Mouse (Mus musculus) frontal cortex, postnatal 10 days (tissue): ENCODE measurements around the gene Rap2c.
A peak's percentile ranks its signal among the peaks of the same experiment; 100 is the strongest.

Experiments used
- DNase-seq, 2 experiments: peaks; one replicate each; pipeline ENCODE4 v3.0.0; 2022; ENCODE audit warnings: low spot score in 2 of 2, mixed read lengths in 1 of 2

Rap2c gene

DNA sequence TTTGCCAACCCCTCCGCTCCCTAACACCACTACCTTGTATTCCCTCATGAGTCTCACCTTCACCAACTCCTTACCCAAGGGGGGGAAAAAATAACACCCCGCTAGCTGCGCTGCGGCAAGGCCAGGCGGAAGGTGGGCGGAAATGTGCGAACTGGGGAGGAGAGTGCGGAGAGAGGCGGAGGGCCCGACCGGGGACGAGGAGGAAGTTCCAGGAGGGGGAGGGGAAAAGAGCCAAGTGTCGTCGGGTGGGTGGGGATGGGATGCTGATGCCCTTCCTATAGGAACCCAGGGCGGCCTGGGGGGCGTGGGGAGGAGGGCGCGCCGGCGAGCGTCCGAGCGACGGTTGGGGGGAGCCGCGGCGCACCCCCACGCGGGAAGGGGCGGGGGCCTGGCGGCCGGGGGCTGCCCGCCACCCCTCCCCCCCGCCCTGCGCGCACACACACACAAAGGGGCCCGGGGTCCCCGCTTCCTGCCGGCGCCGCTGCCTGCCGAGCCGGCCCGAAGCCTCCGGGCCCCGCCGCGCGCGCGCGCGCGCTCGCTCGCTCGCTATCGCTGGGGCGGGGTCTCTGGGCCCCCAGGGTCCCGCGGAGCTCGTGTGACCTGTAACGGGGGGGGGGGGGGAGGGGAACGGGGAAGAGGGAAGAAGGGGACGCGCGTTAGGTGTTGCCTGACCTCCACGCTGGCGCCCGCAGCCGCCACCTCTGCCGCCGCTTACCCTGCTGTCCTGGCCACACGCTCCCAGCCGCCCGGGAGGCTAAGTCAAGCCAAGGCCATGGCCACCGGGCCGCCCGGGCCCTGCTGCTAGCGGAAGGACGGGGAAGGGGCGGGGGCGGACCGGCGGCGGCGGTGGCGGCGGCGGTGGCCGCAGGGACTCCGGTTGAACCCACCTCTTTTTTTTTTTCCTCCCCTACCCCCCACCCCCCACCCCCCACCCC lies at the start of gene Rap2c:
TSS of gene Rap2c (minus strand) at position 168 of the 935 bp plus-strand sequence.
- peak; percentile 27 to 28 for DNase-seq

DNA sequence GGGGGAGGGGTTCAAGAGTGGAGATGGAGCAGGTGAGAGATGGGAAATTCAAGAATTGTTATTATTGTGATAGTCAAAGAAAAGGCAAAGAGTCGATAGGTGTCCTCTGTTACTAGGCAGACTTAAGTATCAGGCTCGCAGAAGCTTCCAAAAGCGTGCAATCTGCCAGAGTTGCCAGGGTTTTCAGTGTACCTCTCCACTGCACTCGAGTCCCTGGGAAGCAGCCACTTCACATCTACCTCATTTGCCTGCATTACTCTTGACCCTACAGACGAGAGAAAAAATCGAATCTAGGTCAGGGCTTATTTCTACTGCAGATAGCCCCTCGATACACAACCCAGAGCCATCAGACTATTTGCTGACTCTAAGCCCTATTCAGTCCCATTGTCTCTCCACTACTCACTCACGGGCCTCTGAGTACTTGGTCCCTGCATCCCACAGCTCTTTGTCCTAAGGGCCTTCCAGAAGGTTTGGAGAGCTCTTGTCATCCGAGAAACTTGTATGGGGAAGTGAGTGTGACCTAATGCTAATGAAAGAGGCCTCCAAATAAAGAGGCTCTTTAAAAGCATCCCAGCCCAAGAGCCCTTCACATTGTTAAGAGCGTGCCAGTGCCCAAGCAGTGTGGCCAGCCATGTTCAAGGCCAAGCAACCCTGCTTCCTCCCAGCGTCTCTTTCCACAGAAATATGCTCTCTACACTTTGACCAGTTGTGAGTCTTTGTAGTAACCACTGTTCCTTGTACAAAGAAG lies 48.9 kb upstream of the Rap2c start:
- DNase-seq = no peak

DNA sequence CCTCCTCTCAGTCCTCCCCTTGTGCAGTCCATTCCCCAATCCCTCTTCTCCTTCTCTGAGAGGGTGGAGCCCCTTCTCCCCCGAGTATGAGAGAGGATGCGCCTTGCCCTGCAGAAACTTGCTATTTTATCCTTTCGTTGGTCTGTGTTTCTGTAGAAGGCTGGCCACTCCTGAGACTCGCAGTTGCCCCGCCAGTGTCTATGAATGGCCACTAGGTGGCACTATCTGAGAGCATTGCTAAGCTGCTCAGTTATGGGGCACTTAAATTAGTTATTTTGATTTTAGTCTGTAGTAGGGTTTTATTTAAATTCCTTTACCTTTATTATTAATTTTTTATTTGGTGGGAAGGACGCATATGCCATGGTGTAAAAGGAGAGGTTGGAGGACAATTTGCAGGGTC lies 48.0 kb upstream of the Rap2c start:
- peak; percentile 4 to 31 for DNase-seq

DNA sequence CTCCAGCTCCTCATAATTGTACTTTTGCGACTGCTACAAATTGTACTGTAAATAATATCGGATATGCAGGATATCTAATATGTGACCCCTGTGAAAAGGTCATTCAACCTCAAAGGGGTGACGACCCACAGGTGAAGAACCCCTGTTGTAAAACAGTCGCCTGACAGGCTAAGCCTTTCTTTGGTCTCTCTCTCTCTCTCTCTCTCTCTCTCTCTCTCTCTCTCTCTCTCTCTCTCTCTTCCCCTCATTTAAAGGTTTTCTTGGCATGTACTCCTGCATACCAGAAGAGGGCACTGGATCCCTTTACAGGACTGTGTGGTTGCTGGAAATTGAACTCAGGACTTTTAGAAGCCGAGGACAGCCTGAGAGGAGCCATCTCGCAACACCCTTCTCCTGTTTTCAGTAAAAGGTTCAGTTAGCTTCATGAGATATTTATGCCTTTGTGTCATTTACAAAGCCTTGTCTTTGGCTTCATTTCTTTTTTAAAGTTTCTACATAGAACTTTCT lies 47.4 kb upstream of the Rap2c start:
- DNase-seq = no peak

DNA sequence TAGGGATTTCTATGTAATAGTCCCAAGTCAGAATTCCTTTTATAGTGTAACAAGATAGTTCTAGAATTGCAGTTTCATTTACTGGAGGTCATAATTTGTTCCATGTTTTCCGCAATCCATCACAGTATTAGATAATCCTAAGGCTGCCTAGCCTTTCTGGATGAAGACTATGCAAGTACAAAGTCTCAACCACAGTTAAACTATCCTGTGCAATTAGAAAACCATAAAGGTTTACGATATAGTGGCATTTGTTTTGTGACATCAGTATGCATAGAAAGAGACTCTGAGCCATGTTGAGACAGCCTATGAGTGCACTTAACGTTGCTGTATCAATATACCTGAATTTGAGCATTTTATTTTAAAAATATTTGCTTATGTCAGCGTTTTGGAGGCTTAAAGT lies 42.4 kb upstream of the Rap2c start:
- DNase-seq = no peak

DNA sequence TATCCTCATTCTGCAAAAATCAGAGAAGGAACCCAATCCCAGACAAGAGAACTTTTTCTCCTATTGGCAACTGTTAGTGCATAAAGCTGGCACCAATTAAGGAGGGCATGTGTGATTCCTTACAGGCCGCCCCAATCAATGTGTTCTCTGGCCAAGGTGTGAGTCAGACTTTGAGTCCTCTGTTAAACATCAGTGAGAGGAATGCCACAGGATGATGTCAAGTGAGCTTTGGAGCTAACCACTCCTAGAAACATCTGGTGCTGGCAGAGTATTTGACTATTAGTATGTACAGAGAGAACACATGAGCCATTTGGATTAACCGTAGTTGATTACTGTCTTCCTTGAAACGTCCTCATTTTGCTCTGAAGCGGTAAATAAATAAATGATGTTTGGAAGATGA lies 40.9 kb upstream of the Rap2c start:
- no peak for DNase-seq

DNA sequence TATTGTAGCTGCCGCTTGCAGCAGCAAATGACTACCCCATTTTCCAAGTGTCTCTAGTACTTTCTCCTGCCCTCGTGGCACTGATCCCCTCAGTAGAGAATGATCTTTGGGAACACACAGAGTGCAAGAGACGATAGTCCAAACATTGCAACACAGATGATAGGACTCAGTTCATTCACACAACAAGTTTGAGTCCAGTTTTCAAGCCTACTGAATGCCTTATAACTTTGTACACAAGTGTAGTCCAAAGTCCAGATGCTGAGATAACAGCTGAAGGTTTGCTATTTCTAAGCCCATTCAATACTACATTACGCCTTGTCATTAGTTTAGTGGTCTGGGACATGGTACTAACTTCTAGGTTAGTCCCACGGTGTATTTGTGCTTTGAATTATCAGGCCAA lies 40.5 kb upstream of the Rap2c start:
- DNase-seq = no peak

DNA sequence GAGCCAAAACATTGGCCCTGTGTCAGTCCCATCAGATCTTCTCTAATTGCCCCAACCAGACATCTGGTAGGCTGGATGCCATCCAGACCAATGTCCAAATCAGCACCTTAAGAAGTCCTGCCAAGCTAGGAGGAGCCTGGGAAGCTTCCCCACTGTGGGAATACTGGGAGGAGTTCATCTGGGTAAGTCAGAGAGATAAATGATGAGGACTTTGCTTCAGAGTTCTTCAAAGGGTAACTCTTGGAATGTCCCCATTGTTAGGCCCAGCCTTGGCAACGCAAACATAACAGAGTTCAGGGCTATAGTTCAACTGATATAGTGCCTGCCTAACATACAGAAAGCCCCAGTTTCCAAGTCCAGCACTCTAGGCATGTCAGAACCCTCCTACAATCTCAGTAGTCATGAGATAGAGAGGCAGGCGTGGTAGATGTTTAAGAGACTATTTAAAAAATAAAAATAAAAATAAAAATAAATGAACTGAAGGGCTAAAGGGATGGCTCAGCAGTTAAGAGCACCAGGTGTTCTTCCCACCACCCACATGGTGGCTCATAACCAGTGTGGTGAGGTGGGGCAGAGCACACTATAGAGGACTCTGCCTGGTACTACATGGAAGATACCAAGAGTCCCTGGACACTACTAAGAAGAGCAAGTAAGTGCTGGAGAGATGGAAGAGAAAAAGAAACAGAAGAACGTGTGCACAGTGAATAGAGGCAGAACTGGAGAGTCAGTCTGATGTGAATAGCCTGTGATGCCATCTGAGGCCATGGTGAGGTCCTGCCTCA lies 34.1 kb upstream of the Rap2c start:
- DNase-seq = no peak

DNA sequence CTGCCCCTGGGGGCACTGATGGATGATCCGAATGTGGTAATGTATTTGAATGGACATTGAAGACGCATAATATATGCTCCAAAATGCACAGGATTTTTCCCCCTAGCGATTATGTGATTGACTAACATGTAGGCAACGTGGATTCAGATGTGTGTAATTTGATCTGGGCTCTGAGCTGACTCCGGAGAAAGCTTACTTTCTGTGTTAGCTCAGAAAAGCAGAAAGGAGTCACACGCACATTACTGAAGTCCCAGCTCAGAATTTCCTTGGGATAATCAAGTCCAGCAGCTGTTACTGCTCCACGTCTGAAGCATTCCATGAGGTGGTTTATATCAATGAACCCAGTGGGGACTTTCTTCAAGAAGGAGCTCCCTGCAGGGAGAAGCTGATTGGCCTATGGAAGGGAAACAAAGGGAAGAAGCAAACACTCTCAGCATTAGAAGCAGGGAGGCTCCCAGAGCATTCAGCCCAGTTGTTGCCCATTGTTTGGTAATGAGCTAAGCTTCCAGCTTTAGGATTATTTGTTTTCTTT lies 17.9 kb upstream of the Rap2c start:
- DNase-seq = no peak

DNA sequence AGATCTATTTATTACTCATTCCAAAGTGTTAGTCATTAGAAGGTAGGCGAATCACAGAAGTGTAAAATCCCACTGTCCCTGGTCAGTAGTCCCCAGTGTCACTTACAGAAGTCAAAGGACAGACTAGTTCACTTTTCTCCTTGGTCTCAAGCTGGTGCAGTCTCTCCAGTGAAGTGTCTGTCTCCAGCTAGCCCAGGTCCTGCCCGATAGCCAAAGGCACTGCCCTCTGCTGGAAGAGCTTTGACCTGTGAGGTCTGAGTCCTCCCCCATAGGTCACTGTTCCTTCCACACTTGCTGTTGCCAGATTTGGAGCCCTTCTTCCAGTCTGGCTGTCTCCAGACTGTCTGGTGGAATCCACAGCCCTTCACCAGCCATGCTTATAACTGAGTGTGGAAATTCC lies 2.1 kb upstream of the Rap2c start:
- DNase-seq = no peak

DNA sequence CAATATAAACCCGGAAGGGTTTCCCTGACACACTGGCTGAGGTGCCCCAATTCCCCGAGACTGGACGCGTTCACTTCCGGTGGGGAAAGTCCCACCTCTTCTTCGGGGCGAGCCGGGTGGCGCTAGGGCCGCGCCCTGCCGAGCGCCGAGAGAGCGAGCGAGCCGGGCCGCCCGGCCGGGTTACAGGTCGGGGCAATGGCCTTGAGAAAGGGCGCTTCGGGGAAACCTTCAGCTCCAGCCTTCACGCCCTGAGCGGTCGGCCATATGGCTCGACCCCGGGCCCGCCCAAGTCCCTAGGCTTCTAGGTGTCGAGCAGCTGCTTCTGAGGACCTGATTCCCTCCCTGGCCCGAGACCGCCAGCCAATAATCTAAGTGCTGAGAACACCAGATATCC lies 965 bp upstream of the Rap2c start:
- peak; percentile 28 to 63 for DNase-seq

DNA sequence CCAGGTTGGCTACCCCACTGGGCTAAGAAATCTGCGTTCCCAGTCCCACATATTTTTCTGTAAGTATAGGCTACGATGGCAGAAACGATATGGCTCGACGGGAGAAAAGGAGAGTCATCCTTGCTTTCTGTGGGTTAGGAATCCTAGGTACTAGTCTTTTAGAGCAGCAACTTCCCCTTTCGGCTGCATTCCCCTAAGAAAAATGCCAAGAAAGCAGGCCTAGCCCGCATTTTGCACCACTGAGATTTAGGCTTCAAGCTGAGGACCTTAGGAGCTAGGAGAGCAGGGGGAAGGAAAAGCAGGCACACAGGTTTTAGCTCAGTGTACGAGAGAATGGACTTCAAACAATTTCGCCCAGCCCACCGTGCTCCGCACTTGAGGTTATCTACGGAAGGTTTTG lies 892 bp downstream of the Rap2c start:
- DNase-seq = no peak

DNA sequence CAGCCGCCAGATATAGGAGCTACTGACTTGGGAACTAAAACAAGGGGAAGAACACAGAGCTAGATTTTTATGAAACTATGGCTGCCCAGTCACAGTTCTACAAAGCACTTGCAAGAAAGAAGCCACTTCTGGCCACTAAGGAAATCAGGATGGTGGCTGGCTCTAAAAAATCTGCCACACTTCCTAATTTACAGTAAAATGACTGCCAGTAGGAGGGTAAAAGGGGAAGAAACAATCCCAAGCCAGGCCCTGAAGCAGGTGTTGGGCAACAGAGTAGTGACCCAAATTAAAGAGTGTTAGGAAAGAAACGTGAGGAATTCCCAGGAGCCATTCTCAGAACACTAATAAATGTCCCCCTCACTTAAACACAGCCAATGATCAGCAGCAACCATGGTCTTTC lies 5.5 kb downstream of the Rap2c start:
- no peak for DNase-seq

DNA sequence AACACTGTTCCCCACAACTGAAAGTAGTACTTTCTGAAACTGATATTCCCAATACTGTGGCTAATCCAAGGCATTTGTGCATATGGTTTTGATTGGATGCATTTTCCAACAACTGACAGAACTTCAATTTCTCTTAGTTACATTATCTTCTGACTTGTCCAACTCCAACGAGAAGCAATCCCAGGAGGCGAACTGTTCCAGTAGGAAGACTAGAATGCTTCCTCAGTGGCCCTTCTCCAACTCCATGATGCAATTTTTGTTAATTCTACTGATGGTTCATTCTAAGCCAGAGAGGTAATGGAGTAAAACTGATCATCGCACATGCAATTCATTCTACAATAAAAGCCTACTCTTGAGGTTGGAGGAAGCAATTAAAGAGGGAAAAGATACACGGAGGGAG lies 7.5 kb downstream of the Rap2c start:
- DNase-seq = no peak

DNA sequence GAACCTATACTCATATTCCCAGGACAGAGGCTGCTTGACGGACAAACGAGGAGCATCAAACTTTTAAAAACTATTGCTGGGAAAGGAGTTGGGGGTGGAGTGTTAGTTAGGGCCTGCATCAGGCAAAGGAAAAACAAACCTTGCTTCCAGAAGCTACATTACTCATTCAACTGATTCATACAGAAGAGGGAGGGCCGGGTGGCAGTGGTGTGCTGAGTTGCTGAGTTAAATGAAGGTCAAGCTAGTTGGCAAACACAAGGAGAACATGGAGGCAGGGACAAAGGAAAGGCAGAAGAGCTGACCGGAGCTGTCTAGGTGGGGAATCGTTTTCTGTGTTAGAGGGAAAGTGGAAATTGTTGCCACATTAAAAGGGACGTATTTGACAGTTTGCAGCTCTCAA lies 17.0 kb downstream of the Rap2c start:
- DNase-seq = no peak

DNA sequence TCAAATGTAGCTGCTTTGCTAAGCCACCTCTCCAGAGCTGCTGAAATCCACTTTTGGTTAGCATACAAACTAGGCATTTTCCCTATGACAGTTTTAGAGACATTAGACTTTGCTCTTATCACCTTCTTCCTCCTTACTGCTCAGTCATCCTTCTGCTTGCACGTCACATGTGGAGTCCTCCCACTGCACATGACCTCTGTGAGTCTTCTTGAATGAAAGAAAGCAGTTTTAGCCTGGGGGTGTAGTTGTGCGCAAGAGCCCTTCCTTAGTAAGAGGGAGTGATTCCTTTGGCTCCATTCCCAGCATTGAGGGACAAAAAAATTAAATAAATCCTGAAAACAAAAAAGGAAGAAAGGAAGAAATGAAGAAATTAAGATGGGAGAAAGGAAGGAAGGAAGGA lies 22.5 kb downstream of the Rap2c start:
- DNase-seq = no peak

DNA sequence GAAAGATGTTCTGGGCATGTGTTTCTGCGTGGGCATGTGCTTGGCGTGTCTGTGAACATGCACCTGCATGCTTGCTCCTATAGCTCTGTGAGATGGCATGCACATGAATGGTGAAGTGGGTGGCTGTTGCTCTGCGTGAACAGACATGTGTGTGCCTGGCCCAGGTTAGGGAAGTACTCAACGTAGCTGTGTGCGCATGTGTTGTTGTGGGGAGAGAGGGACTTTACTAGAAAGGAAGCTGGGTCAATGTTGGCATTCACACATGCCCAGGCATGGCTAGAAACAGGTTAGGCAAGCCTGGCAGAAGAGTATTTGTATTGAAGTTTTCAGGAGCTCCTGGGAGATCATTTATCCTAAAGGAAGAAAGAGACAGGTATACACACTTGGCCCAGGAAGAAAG lies 26.5 kb downstream of the Rap2c start:
- DNase-seq = no peak

DNA sequence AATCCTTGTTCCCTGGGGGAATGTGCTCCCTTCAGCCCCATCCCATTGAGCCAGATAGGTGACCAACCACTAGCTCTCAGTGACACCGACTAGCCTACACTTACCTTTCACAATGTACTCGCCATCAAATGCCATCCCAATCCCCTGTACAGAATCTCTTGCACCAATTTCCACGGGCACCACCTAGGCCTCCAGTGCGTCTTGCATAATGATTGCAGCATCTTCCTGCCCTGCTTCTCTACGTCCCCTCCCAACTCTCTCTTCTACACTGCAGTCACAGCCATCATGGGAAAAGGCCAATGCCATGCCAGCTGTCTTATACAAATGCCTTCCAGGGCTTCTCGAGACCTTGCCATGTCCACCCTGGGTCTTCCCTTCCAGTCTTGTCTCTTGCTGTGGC lies 27.9 kb downstream of the Rap2c start:
- DNase-seq = no peak

DNA sequence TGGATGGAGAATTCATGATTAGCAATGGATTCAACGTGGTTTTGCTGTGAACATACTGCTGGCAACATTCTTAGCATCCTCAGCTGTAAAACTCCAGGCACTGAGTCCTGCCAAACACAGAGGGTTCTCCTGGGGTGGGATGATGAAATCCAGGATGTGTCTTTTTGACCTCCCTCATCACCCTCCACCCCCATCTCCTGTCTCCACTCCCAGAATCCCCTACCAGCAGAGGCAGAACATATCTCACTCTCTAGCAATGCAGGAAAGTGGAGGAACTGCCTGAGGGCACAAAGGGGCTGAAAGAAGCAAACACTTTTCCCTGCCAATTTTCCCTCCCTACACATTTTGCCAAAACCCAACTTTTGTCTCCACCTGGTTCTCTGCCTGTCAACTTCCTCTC lies 29.2 kb downstream of the Rap2c start:
- DNase-seq = no peak

DNA sequence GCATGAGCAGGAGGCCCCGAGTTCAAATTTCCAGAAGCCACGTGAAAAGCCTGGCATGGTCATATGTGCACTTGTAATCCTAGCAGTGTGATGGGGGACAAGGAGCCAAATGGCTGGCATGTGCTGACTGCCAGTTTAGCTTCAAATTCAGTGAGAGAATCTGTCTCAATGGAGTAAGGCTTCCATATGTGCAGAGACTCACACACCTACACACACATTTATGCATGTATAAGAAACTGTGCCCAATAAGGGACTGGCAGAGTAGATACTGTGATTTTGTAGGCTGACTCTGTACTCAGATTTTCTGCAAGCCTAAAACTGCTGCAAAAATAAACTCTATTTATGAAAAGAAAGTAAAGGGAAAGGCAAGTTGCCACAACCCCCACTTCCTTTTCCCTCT lies 39.4 kb downstream of the Rap2c start:
- DNase-seq = no peak

DNA sequence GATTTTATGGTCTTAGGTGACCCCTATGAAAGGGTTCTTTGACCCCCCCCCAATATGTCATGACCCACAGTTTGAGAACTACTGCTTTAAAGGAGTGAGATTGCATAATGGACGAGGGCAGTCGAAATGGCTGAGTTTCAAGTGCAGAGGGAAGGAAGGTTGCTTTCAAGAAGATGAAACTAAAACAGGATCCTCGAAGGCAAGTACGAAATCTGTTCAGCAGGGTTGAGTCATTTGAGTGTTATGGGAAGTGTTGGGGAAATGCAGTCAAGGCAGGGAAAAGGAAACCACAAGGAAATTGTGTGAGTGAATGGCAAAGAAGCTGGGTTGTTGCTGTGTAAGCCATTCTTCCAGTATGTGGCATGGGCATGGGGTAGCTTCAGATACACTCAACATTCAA lies 45.7 kb downstream of the Rap2c start:
- DNase-seq = no peak

DNA sequence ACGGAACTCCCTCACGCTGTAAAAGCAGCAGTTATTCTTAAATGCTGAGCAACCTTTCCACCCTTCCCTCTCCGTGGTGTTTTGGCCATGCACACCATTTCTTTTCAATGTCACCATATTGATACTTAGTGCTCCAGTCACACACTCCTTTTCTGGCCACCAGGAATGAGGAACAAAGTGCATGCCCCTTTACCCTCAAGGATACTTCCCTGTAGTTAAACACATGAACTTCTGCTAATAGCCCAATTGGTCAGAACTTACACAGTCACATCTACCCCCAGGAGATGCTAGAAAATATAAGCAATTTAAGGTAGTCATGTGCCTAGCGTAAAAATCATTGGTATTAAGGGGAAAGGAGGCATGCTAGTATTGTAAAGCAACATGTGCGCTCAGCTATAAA lies 47.9 kb downstream of the Rap2c start:
- no peak for DNase-seq
